Mouse (Mus musculus) megakaryocyte, embryonic 14.5 days (primary cell): Measurements from ENCODE around the gene Sparc.

ENCODE experiments used
- FLI1 ChIP-seq: IDR thresholded peaks from 2 replicates; pipeline ENCODE4 v1.6.1; 2012; ENCODE audit warnings: low read length, inconsistent platforms, mixed read lengths
- GATA1 ChIP-seq: IDR thresholded peaks from 3 replicates; pipeline ENCODE4 v1.6.1; 2012; ENCODE audit warnings: mixed read lengths, low read length, inconsistent platforms, borderline replicate concordance

DNA sequence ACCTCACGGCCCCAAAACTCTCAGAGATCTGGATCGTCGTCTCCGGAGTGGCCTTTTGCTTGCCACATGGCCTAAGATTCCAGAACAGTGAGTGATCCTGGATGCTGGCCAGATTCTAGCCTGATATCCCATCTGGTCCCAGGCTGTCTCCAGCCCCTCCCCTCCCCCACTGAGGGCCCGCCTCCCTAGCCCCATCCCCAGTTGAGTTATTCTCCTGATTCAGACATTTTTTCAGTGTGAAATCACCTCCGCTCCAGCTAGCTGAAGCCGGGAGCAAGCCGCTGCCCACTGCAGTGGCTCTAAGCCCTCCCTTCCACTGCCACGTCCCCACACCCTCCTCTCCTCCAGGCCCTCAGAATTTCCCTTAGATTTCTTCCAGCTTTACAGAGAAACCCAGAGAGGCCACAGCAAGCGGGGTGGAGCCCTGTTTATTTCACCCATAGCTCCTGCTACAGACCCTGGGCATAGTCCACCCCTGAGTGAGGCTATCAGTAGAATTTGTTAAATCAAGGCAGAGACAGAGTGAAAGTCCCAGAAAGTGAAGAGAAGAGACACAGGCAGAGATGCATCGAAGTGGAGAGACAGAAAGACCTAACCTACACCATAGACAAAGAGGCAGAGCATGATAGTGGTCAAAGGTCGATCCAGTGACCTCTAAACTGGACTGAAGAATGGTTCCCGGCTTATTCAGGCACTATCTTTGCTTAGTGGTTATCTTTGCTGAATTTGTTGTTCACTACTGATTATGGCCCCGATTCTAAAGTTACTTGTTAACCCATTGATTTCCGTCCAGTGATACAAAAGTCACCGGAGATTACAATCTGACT, 5.4 kb upstream of the Sparc start:
- TF ChIP-seq GATA1 (no peak), FLI1 (no peak)
